ENCODE assay signal across 1 mouse cellular context in genomic region chr10:62544316-62544715, GRCm38 (mm10).
TF ChIP-seq lines count a peak whose summit lies in the region.

No protein-coding gene starts in this region.

TF ChIP-seq in MEL, 35 proteins besides CTCF, POLR2A, EP300 and RAD21 (continued from another document):
- TF ChIP-seq ZNF384 (IDR thresholded peaks at IDR 0.05; ENCODE audit: low read depth, low read length) (no peak), ELF1 (IDR thresholded peaks at IDR 0.05; ENCODE audit: low read depth, low read length) (no peak), POLR2AphosphoS5 (IDR thresholded peaks at IDR 0.05; ENCODE audit: borderline replicate concordance, low read depth, low read length) (no peak), KAT2A (conservative IDR thresholded peaks at IDR 0.05; ENCODE audit: low read depth, low read length) (no peak), USF2 (IDR thresholded peaks at IDR 0.05; ENCODE audit: borderline replicate concordance in 1 of 2, insufficient read depth in 1 of 2, low read depth in 1 of 2, low read length in 2 of 2) (no peak), GATA1 (IDR thresholded peaks at IDR 0.05; ENCODE audit: low read depth, low read length) (no peak)
